Mouse (Mus musculus): Measurements from ENCODE around the gene Gpr85.

GRCm38 (mm10) chr6:13853244-13853643 is 13.5 kb upstream of the Gpr85 start:
- TF ChIP-seq CTCF (IDR thresholded peaks at IDR 0.05) (no peak), EP300 (IDR thresholded peaks at IDR 0.05) (no peak)
